Mouse (Mus musculus) forebrain, embryonic 10.5 days (tissue): ENCODE measurements around the gene Dab1. TPM values are rescaled to one million over a fixed set of nuclear protein-coding genes. Genes with fewer than 3 reads are reported as not detected.

ENCODE experiments used
- DNase-seq: peaks from one replicate; pipeline ENCODE4 v3.0.0-alpha.2; 2017; ENCODE audit warnings: low spot score; ENCODE audit errors: extremely low spot score
- H3K27ac ChIP-seq: fragments of 300-500 bp; sonication (generic); 2 replicates; pipeline ENCODE4 v1.5.1; 2016; ENCODE audit warnings: mild to moderate bottlenecking
- H3K27me3 ChIP-seq: fragments of 300-500 bp; sonication (generic); 2 replicates; pipeline ENCODE4 v1.6.1; 2016; ENCODE audit warnings: mild to moderate bottlenecking; ENCODE audit not compliant: poor library complexity, severe bottlenecking
- H3K36me3 ChIP-seq: fragments of 300-500 bp; sonication (generic); replicated peaks from 2 replicates; pipeline ENCODE4 v1.6.1; 2016; ENCODE audit warnings: mild to moderate bottlenecking, moderate library complexity
- H3K4me1 ChIP-seq: fragments of 300-500 bp; sonication (generic); 2 replicates; pipeline ENCODE4 v1.6.1; 2016
- H3K4me3 ChIP-seq: fragments of 300-500 bp; sonication (generic); 2 replicates; pipeline ENCODE4 v1.5.1; 2016; ENCODE audit warnings: mild to moderate bottlenecking, moderate library complexity
- H3K9me3 ChIP-seq: fragments of 300-500 bp; sonication (generic); 2 replicates; pipeline ENCODE4 v1.6.1; 2016; ENCODE audit warnings: mild to moderate bottlenecking, moderate library complexity
- WGBS: fragments of 180-500 bp; shearing (Covaris S2); methylation state at CpG from one replicate; pipeline ENCODE4 v1.1.7; 2016; 5-methylcytosine and 5-hydroxymethylcytosine counted together
- polyA plus RNA-seq: library from polyadenylated mRNA; unstranded; fragments of >200 nt; fragmentation: Nextera tagmentation; extraction: Ambion mirVana; gene quantifications from 2 replicates; pipeline ENCODE4 v1.2.1, GENCODE M21; 2016

Gene Dab1
- polyA plus RNA-seq, 1 experiment from 2014 or later, result 26.4 TPM

DNA sequence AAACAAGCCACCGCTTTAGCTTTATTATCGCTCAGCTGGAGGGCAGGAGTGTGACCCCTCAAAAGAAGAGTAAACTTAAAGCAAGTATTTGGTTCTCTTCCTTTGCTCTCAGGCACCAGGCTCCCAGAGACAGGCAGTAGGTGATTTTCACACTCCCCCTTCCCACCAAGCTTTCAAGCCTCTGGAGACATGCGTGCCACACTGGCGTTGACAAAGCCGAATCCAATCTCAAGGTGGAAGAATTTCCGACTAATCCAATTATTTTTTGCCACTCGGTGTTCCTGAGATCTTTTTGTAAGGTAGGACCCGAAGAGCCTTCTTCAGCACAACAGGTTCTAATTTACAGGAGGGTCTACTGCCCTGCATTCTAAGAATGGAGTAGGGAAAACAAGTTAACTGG, 747.3 kb downstream of the Dab1 start:
- no peaks in the 10 kb centered on the region for H3K36me3 ChIP-seq
- H3K27me3 ChIP-seq, result peaks cover 72% of the 10 kb centered on the region
- peak overlapping the region; percentile 84 for H3K4me3 ChIP-seq
- H3K9me3 ChIP-seq, result no peaks in the 10 kb centered on the region
- H3K4me1 ChIP-seq, result peaks cover 46% of the 10 kb centered on the region
- 1% methylated on average over 8 of the region's 8 CpGs for WGBS
- peak overlapping the region; percentile 89 for H3K27ac ChIP-seq
- DNase-seq, result peak; percentile 23

DNA sequence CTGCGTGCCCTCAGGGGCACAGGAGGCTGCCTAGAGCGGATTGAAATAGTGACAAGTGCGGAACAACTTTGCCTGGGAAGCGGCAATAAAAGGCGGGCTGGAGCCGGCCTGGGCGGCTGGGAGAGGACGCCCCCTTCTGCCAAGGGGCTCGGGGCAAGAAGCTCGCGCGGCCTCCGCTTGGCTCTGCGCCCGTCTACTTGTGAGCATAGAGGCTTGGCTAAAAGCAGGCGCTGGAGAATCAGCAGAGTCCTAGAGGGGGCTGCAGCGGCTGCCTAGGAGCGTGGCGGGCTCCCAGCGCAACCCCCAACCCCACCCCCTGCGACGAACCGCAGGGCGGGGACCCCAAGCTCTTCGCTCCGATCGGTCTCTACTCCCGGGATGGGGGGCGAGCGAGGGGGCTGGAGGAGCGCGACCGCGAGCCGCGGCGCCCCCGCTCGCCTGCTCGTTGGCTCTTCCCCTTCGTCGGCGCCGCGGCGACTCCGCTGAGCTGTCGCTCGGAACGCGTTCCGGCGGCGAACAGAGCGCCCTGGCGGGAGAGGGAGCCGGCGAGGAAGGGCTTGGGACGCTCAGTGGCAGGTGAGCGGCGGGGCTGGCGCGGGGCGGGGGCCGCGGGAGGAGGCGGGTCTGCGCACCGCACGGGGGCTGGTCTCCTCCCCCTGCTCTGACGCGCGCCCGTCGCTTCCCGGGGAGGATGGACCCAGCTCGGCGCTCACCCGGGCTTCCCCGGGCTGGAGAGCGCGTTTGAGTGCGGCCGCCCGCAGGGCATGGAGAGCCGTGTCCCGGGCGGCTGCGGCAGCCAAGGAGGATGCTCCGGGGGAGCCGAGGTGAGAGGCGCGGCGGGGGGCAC, 748.0 kb downstream of the Dab1 start:
- peak overlapping the region; percentile 89 for H3K27ac ChIP-seq
- peak; percentile 70 for DNase-seq
- H3K27me3 ChIP-seq, result peaks cover 78% of the 10 kb centered on the region
- no peaks in the 10 kb centered on the region for H3K9me3 ChIP-seq
- WGBS, result under 1% methylated on average over 83 of the region's 94 CpGs
- H3K4me1 ChIP-seq, result peaks cover 46% of the 10 kb centered on the region
- peak overlapping the region; percentile 84 for H3K4me3 ChIP-seq
- H3K36me3 ChIP-seq, result no peaks in the 10 kb centered on the region

DNA sequence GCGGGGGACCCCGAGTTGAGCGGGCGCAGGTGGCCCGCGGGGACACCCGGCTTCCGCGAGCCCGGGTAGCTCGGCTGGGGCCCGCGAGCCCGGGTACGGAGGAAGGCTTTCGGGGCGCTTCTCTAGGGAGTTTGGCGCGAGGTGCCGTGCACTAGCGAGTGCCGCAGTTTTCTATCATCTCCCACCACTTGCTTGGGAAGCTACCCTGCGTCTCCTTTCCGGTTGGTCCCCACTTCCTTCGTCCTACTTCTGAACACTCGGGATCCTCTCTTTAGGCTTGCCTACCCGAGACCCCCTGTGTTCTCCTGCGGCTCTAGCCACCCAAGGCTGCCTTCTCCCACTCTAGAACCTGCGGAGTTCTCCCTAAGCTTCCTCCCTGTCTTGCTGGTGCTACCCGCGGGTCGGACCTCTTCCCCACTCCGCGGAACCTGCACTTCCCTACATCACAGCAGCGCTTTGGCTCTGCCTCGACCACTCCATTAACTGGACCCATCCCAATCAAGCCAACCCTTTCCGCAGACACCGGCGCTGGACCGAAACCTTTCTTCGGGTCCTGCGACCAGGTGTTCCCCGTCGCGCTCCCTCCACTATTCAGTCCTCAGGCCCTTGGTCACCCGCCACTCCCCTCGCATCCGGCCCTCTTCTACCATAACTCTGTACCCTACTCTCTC, 748.7 kb downstream of the Dab1 start:
- H3K9me3 ChIP-seq, result no peaks in the 10 kb centered on the region
- peak overlapping the region; percentile 84 for H3K4me3 ChIP-seq
- H3K4me1 ChIP-seq, result peaks cover 46% of the 10 kb centered on the region
- peaks cover 78% of the 10 kb centered on the region for H3K27me3 ChIP-seq
- no peaks in the 10 kb centered on the region for H3K36me3 ChIP-seq
- DNase-seq, result peak; percentile 58
- WGBS, result under 1% methylated on average over 47 of the region's 48 CpGs
- peak overlapping the region; percentile 89 for H3K27ac ChIP-seq

DNA sequence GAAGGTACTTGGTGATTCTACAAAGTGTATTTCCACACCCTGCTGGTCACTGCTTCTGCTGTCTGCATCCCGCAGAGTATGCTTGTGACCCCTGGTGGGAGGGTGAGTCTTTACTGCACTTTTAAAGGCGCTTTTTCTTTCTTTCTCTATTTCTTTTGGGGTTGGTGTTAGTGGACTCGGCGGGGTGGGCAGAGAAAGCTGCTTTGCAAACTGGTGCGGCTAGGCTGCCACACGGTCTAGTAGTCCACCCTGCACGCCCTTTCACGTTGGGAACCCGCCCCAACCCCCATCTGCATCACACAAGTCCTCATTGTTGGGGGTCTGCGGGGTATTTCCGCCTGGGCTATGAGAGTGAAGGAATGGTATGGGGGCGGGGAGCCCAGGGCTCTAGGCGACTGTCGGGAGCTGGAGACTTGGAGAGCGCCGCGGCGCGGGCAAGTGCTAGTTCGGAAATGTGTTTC, 749.4 kb downstream of the Dab1 start:
- Histone ChIP-seq H3K4me1 (peaks cover 46% of the 10 kb centered on the region), H3K27me3 (peaks cover 78% of the 10 kb centered on the region), H3K36me3 (no peaks in the 10 kb centered on the region), H3K27ac (peak overlapping the region; percentile 89), H3K9me3 (no peaks in the 10 kb centered on the region), H3K4me3 (peak overlapping the region; percentile 84)
- WGBS, result under 1% methylated on average over 20 of the region's 20 CpGs
- DNase-seq, result peak; percentile 75

DNA sequence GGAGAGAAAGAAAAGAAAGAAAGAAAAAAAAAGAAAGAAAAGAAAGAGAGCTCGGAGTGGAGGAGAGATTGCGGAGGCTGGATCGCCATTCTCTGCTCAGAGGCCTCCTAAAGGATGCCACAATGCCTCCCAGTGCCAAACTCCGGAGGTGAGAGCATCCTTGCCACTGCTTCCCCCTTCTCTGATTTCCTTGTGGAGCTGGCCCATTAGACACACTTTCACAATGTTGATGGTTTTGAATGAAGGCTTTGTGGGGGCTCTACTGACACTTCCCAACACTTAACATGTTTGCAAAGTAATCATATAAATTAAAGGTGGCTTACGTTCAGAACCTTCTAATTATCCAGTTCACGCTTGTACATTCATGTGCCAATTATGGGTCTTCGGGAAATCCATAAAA, 749.9 kb downstream of the Dab1 start:
- no peaks in the 10 kb centered on the region; the same call in 1 of the 2 replicates for H3K9me3 ChIP-seq
- peak overlapping the region; percentile 84 for H3K4me3 ChIP-seq
- peaks cover 46% of the 10 kb centered on the region for H3K4me1 ChIP-seq
- H3K27ac ChIP-seq, result peak overlapping the region; percentile 89
- peaks cover 3% of the 10 kb centered on the region; the same call in 1 of the 2 replicates for H3K36me3 ChIP-seq
- H3K27me3 ChIP-seq, result peaks cover 78% of the 10 kb centered on the region
- 5% methylated on average over 7 of the region's 7 CpGs for WGBS
- DNase-seq, result no peak

DNA sequence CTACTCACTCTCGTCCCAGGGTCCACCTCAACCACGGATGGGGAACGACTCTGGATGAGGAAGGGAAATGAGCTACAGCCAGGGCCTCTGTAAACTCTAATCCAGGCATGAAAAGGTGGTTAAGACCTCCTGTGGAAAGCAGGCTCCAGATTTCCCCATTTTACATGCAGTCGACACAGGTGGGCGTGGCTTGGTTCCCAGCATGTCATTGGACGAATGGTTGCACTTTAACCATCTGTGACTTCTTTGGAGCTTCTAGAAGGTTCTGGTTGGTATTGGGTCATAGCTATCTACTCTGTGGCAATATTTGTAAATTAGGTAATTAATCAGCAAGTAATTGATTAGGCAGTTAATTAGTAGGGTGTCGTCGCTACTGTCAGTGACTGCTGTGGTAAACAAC, 752.0 kb downstream of the Dab1 start:
- Histone ChIP-seq H3K4me3 (no peak overlapping the region), H3K9me3 (no peaks in the 10 kb centered on the region; the same call in 1 of the 2 replicates), H3K36me3 (peaks cover 11% of the 10 kb centered on the region; the same call in 1 of the 2 replicates), H3K4me1 (peaks cover 41% of the 10 kb centered on the region), H3K27ac (no peak overlapping the region), H3K27me3 (peaks cover 58% of the 10 kb centered on the region)
- 80% methylated on average over 8 of the region's 8 CpGs for WGBS
- no peak for DNase-seq

DNA sequence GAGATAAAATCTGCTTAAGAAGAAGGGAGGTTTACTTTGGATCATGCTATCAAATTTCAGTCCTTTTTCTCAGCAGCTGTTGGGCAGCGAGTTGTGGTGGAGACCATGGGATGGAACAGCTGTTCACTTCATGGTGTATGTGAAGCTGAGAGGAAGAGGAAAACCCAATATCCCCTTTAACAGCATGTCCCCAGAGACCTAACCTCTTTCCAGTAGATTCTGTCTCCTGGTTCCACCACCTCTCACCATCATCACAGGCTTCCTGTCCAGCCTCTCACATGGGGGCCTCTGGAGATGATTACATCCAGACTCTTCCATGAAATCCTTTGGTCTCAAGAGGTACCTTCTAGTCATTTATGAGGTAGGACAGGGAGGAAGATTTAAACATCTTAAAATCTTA, 755.0 kb downstream of the Dab1 start:
- no peak for DNase-seq
- Histone ChIP-seq H3K27ac (no peak overlapping the region), H3K4me1 (peaks cover 11% of the 10 kb centered on the region), H3K4me3 (no peak overlapping the region), H3K36me3 (peaks cover 11% of the 10 kb centered on the region; the same call in 1 of the 2 replicates), H3K9me3 (no peaks in the 10 kb centered on the region; the same call in 1 of the 2 replicates), H3K27me3 (peaks cover 29% of the 10 kb centered on the region)
- WGBS, result 88% methylated on average over 1 of the region's 1 CpGs

DNA sequence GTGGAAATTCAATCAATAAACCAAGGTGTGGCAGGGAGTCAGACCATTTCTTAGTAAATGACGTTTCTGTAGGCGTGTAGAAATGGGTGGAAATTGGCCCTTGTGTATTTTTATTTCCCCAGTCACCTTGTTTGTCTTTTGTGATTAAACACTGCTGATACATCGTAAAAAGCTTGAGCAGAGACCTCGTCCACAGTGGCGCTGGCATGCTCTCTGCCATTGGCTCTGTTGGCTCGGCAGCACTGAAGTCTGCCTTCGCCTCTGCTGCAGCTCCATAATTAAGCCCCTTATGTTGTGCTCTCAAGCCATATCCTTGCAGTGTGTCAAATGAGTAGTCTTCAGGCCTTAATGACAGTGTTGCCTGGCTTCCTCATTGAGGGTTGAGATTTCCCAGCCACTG, 765.5 kb downstream of the Dab1 start:
- H3K27ac ChIP-seq, result no peak overlapping the region
- H3K9me3 ChIP-seq, result no peaks in the 10 kb centered on the region
- no peaks in the 10 kb centered on the region for H3K27me3 ChIP-seq
- no peak overlapping the region for H3K4me3 ChIP-seq
- peaks cover 31% of the 10 kb centered on the region for H3K4me1 ChIP-seq
- WGBS, result 72% methylated on average over 7 of the region's 7 CpGs
- DNase-seq, result no peak
- no peaks in the 10 kb centered on the region for H3K36me3 ChIP-seq

DNA sequence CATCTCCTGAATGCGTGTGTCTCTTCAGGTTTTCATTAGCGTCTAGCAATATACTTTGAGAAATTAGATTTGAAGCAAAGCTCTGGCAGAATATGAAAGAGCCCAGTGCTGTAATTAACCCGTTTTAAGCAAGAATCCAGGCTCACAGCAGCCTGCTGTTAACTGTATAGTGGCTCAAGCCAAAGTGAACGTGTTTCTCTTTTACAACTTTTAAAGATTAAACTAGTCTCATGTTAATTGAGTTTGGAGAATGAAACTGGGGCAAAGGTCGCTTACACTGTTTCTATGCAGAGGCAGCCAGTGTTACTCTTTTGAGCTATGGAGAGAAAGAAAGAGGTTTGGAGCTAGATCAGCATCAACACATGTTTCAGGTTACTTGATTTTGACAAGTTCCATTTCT, 766.1 kb downstream of the Dab1 start:
- H3K4me3 ChIP-seq, result no peak overlapping the region
- 30% methylated on average over 5 of the region's 5 CpGs for WGBS
- H3K4me1 ChIP-seq, result peaks cover 31% of the 10 kb centered on the region
- H3K27ac ChIP-seq, result no peak overlapping the region
- H3K27me3 ChIP-seq, result no peaks in the 10 kb centered on the region
- no peaks in the 10 kb centered on the region for H3K9me3 ChIP-seq
- no peaks in the 10 kb centered on the region for H3K36me3 ChIP-seq
- DNase-seq, result no peak

DNA sequence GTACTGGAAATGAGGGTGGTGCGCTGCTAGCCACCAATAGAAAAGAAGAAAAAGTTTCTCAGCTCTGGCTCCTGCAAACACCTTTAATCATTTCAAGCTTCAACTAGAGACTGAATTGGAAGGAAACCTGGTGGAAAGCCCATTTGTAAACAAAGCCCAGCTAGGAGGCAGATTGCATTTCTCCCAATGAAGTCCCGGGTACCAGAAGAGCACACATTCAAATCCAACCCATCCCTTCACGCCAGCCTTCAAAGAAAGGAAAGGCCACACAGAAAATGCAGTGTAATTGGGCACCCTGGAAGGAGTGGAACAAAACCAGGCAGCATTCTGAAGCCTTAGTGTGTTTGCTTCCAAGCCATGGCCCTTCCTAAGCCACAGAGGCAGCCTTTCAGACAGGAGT, 776.4 kb downstream of the Dab1 start:
- no peaks in the 10 kb centered on the region for H3K9me3 ChIP-seq
- no peaks in the 10 kb centered on the region for H3K27me3 ChIP-seq
- H3K36me3 ChIP-seq, result no peaks in the 10 kb centered on the region
- 71% methylated on average over 3 of the region's 3 CpGs for WGBS
- no peak overlapping the region for H3K4me3 ChIP-seq
- peaks cover 34% of the 10 kb centered on the region for H3K4me1 ChIP-seq
- no peak overlapping the region for H3K27ac ChIP-seq
- DNase-seq, result no peak

DNA sequence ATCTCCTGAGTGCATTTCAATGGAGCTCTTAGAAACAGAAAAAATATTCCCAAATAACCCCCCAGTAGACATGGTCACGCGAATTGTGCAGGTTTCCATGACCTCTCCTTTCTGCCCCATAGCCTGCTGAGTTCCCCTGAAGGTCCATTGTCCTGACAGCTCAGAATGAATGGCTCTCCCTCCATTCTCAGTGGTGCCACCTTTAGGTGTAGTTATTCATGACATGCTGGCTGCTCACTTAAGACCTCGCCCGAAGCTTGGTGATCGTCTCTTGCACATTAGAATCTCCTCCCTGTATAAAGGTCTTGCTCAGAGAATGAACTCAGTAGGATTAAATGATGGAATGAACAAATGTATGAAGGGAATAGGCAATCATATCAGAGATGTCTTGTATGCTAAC, 776.9 kb downstream of the Dab1 start:
- H3K36me3 ChIP-seq, result no peaks in the 10 kb centered on the region
- 89% methylated on average over 5 of the region's 5 CpGs for WGBS
- H3K27ac ChIP-seq, result no peak overlapping the region
- no peak for DNase-seq
- H3K27me3 ChIP-seq, result no peaks in the 10 kb centered on the region
- H3K4me1 ChIP-seq, result peaks cover 36% of the 10 kb centered on the region
- no peak overlapping the region for H3K4me3 ChIP-seq
- H3K9me3 ChIP-seq, result no peaks in the 10 kb centered on the region

DNA sequence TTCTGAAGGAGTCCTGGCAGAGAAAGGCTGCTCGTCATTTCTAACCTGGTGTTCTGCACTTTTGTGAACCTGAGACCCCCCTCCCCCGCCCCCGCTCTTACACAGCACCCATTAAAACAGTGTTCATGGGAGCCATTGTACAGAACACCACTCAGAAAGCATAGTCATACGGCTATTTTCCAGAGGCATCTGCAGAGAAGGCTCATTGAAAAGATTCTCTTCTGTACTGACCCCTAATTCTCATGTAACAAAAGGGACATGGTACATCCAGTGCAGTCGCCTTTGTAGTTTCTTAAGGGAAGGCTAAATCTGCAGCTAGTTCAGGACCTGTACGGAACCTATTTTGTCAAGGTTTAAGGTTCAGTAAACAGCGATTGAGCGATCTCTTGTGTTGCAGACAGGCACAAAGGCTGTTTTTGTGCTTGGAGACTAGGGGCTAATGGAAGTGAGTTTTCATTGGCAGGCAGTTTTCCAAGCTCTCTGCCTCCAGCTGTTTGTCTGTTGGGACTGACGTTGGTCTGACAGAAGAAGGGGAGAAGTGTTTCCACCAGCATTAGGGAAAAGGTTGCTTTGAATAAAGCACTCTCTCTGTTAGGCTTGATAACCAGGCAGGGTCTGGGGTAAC, 780.1 kb downstream of the Dab1 start:
- peak overlapping the region; percentile 48 for H3K27ac ChIP-seq

More for the DNA sequence above, 780.1 kb downstream of the Dab1 start:
- Histone ChIP-seq H3K27me3 (no peaks in the 10 kb centered on the region), H3K4me1 (peaks cover 36% of the 10 kb centered on the region), H3K4me3 (no peak overlapping the region), H3K9me3 (no peaks in the 10 kb centered on the region), H3K36me3 (no peaks in the 10 kb centered on the region)
- 19% methylated on average over 9 of the region's 9 CpGs for WGBS
- peak; percentile 24 for DNase-seq
